Mouse (Mus musculus): ENCODE results near the gene Poll.

DNA sequence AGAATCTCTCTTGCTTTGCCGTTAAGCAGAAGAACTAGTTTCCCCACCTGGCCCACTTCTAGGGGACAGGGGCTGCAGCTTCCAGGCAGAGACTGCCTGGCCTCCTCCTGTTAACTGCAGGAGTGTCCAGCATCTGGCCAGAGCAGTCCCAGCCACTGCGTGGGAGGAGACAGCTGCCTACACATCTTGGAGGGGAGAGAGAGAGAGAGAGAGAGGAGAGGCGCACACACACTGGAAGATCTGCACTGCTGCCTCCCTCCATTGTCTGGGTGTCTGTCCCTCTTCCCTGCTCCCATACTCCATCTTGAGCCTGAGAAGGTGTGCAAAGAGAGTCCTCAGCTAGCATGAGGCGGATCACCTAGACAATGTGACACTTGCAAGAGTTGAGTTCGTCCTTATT, 31.0 kb downstream of the Poll start:
- no peak for TF ChIP-seq CTCF (IDR thresholded peaks at IDR 0.05; ENCODE audit: control insufficient read depth, insufficient read depth, low read length)
- TF ChIP-seq POLR2A (IDR thresholded peaks at IDR 0.05; ENCODE audit: borderline replicate concordance, control insufficient read depth, low read depth, low read length): no peak
